Mouse (Mus musculus) frontal cortex, adult (tissue): ENCODE measurements around the gene Uqcc3.
"Not testable (repeated sequence)": the region's sequence is repeated elsewhere in the genome, so short reads cannot be mapped to it uniquely, and the experiment has no call there.

Experiments
- ATAC-seq: cut with Nextera tagmentation; 2 replicates; pipeline ENCODE4 v1.9.2; 2017; ENCODE audit warnings: mild to moderate bottlenecking, moderate library complexity, mixed read lengths; ENCODE audit not compliant: low TSS enrichment

The Uqcc3 gene

GRCm38 (mm10) chr19:8880311-8881033, at the start of gene Uqcc3:
Uqcc3 (minus strand) TSS chr19:8880923.
- peak; percentile 95 for ATAC-seq

GRCm38 (mm10) chr19:8930117-8930516, 49.4 kb upstream of the Uqcc3 start:
- ATAC-seq, result no peak

- ATAC-seq, result peak; percentile 25
These were observed 48.7 kb upstream of the Uqcc3 start, which contains the start of the genes Rom1 and Eml3 for GRCm38 (mm10) chr19:8929224-8930088. Rom1 (minus strand) TSS chr19:8929356. Eml3 (plus strand) TSS chr19:8929552.

GRCm38 (mm10) chr19:8928689-8929223, 48.0 kb upstream of the Uqcc3 start:
- no peak for ATAC-seq

- peak; percentile 55; the same call in 1 of the 2 replicates for ATAC-seq
These were observed 47.3 kb upstream of the Uqcc3 start for GRCm38 (mm10) chr19:8927891-8928525.

- peak; percentile 10; the same call in 1 of the 2 replicates for ATAC-seq
These were observed 46.0 kb upstream of the Uqcc3 start for GRCm38 (mm10) chr19:8926766-8927165.

GRCm38 (mm10) chr19:8921741-8922140, 41.0 kb upstream of the Uqcc3 start:
- ATAC-seq, result no peak

GRCm38 (mm10) chr19:8920836-8921291, 40.1 kb upstream of the Uqcc3 start:
- ATAC-seq, result peak; percentile 14; the same call in 1 of the 2 replicates

- ATAC-seq, result peak; percentile 98
These were observed 39.5 kb upstream of the Uqcc3 start, which contains the start of gene B3gat3 for GRCm38 (mm10) chr19:8920073-8920736. B3gat3 (plus strand) TSS chr19:8920374.

GRCm38 (mm10) chr19:8919684-8920072, 39.0 kb upstream of the Uqcc3 start:
- no peak for ATAC-seq

GRCm38 (mm10) chr19:8919000-8919399, 38.3 kb upstream of the Uqcc3 start:
- ATAC-seq, result no peak

GRCm38 (mm10) chr19:8914212-8914611, 33.5 kb upstream of the Uqcc3 start:
- ATAC-seq, result peak; percentile 86

GRCm38 (mm10) chr19:8911810-8912209, 31.1 kb upstream of the Uqcc3 start:
- peak; percentile 65 for ATAC-seq

GRCm38 (mm10) chr19:8908531-8908930, 27.8 kb upstream of the Uqcc3 start:
- ATAC-seq, result no peak

GRCm38 (mm10) chr19:8903412-8903811, 22.7 kb upstream of the Uqcc3 start:
- ATAC-seq, result no peak

GRCm38 (mm10) chr19:8899079-8899478, 18.4 kb upstream of the Uqcc3 start:
- no peak for ATAC-seq

- ATAC-seq, result no peak
These were observed 17.9 kb upstream of the Uqcc3 start for GRCm38 (mm10) chr19:8898576-8898975.

GRCm38 (mm10) chr19:8897865-8898495, 17.3 kb upstream of the Uqcc3 start, which contains the start of gene Ganab:
Ganab (plus strand) TSS chr19:8898071.
- ATAC-seq, result peak; percentile 98

GRCm38 (mm10) chr19:8897211-8897864, 16.6 kb upstream of the Uqcc3 start:
- not testable (repeated sequence) for ATAC-seq

GRCm38 (mm10) chr19:8896231-8896630, 15.5 kb upstream of the Uqcc3 start:
- ATAC-seq, result not testable (repeated sequence)
